ENCODE assay signal across 8 mouse cellular contexts in the genomic region with DNA sequence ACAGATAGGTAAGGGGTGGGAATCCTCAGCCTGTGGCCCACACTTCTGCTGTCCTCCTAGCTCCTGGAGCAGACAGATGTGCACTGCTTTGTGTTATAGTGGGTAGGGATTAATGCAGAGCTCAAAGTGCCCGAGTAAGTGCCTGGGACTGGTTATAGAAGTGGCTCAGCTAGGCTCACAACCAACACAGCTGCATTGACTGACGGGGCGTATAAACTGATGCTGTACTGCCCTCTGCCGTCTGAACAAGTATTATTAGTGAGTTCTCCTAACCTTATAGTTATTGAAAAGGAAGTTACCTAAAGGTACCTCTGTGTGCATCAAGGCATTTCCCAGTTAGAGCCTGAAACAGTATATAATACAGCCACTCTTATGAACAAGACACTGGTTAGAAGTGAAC.
DNase-seq lines count a peak whose midpoint lies in the region; ATAC-seq and TF ChIP-seq lines count a peak whose summit lies in the region.

No protein-coding gene starts in this region.

- H3K27ac ChIP-seq in limb, embryonic 14.5 days (replicated peaks; ENCODE audit: low read depth, low read length) = no peak overlapping the region
- no peak overlapping the region for H3K27ac ChIP-seq in midbrain, embryonic 16.5 days (ENCODE audit: low read length)

- TF ChIP-seq POLR2A in limb, embryonic 14.5 days (IDR thresholded peaks at IDR 0.05; ENCODE audit: borderline replicate concordance, extremely low read depth, insufficient read depth, insufficient read length) = no peak

- H3K9ac ChIP-seq in limb, embryonic 14.5 days (ENCODE audit: low read depth, low read length, severe bottlenecking) = no peak overlapping the region
- H3K9ac ChIP-seq in midbrain, embryonic 16.5 days (ENCODE audit: low read depth, low read length) = no peak overlapping the region

- H3K4me1 ChIP-seq in limb, embryonic 14.5 days (ENCODE audit: control insufficient read depth, insufficient read depth, low read length) = no peaks in the 10 kb centered on the region
- no peaks in the 10 kb centered on the region for H3K4me1 ChIP-seq in midbrain, embryonic 16.5 days (ENCODE audit: control insufficient read depth, insufficient read depth, low read length)

- H3K4me3 ChIP-seq in limb, embryonic 14.5 days (replicated peaks; ENCODE audit: low read length) = no peak overlapping the region
- no peak overlapping the region for H3K4me3 ChIP-seq in midbrain, embryonic 16.5 days (ENCODE audit: low read depth, low read length)

- H3K27me3 ChIP-seq in limb, embryonic 14.5 days (ENCODE audit: control insufficient read depth, insufficient read depth, low read length) = no peaks in the 10 kb centered on the region
- no peaks in the 10 kb centered on the region for H3K27me3 ChIP-seq in midbrain, embryonic 16.5 days (ENCODE audit: control insufficient read depth, insufficient read depth, low read depth, low read length)

- no peak overlapping the region for H3K4me2 ChIP-seq in limb, embryonic 14.5 days (replicated peaks; ENCODE audit: low read depth, low read length, severe bottlenecking)
- no peak overlapping the region for H3K4me2 ChIP-seq in midbrain, embryonic 16.5 days (ENCODE audit: low read length)

- H3K9me3 ChIP-seq in limb, embryonic 14.5 days (ENCODE audit: control insufficient read depth, low read length) = no peaks in the 10 kb centered on the region
- H3K9me3 ChIP-seq in midbrain, embryonic 16.5 days (replicated peaks; ENCODE audit: control insufficient read depth, low read length, poor library complexity, severe bottlenecking) = no peaks in the 10 kb centered on the region

- WGBS in limb, embryonic 14.5 days = 4% methylated on average over 4 of the region's 4 CpGs
- 4% methylated on average over 4 of the region's 4 CpGs for WGBS in midbrain, embryonic 16.5 days

- DNase-seq in left cerebral cortex, adult 11 months (ENCODE audit: low spot score) = peak; percentile 7
- no peak for DNase-seq in left cerebral cortex, adult 8-10 months (ENCODE audit: low spot score in 2 of 2)
- peak; percentile 19 for DNase-seq in cerebellum, adult 9-10 months
- peak; percentile 4 to 41 for DNase-seq in frontal cortex, postnatal 25 days (ENCODE audit: low spot score in 2 of 2)
- peak; percentile 68 to 77 for DNase-seq in kidney, adult 8-10 months
- DNase-seq in limb, embryonic 14.5 days (ENCODE audit: low spot score) = peak; percentile 89
- peak; percentile 33 to 70 for DNase-seq in spleen, adult 18-20 months

- no peaks in the 10 kb centered on the region for H3K36me3 ChIP-seq in limb, embryonic 14.5 days (ENCODE audit: control insufficient read depth, insufficient read depth, low read length)
- no peaks in the 10 kb centered on the region for H3K36me3 ChIP-seq in midbrain, embryonic 16.5 days (ENCODE audit: control insufficient read depth, insufficient read depth, low read length)

- no peak for ATAC-seq in limb, embryonic 14.5 days (ENCODE audit: low FRiP score, low read depth)
- peak; percentile 91 for ATAC-seq in midbrain, embryonic 16.5 days

Comparison
In these comparisons a context has a peak if more than half of its experiments do, and no peak if none do; other contexts are left out.
1. DNase-seq: peak in left cerebral cortex, adult 11 months (single experiment), cerebellum, adult 9-10 months (single experiment), frontal cortex, postnatal 25 days (2 of 2), kidney, adult 8-10 months (2 of 2), limb, embryonic 14.5 days (single experiment) and spleen, adult 18-20 months (2 of 2); none in left cerebral cortex, adult 8-10 months (0 of 2).